Mouse (Mus musculus): ENCODE data around the gene Msi2. TPM values are rescaled to one million over a fixed set of nuclear protein-coding genes. Genes with fewer than 3 reads are reported as not detected.

Msi2 gene
- polyA plus RNA-seq, 1 experiment from 2014 or later, result 13.1 TPM

DNA sequence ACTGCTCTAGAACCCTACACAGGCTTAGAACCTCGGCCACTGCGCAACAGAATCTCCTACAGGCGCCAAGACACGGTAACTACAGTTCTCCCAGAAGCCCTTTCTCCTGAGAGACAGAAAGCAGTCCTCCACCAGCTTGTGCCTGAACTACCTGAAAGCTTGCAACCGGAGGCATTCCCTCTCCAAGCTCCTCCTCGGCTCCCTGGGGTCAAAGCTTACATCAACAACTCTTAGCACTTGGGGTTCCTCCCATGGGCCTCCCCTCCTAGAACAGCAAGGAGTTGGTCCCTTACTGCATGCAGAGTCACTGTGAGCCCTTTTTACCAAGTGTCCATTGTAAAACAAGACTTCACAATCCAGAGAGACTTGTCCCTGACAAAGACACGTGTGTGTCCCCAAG, 49.2 kb downstream of the Msi2 start:
- H3K9ac ChIP-seq, result no peak overlapping the region
- 89% methylated on average over 7 of the region's 7 CpGs for whole genome bisulfite sequencing

DNA sequence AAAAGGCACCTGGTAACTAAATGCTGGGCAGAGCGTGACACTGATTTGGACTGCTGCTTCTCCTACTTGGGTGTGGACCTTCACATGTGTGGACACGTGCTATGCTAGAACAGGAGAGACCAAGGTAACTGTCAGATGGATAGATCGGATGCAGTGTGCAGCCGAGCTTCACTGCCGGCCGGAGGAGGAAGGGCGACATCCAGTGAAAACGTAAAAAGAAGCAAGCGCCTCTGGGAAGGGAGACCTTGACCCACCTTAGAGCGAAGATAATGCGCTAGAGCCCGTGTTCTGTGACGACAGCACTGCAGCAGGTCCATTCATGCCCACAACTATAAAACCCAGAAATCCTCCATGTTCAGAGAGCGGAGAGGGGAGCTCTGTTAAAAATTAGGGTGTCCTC, 50.0 kb downstream of the Msi2 start:
- H3K9me3 ChIP-seq, result no peaks in the 10 kb centered on the region
- ATAC-seq (ENCODE audit: insufficient number of reproducible peaks, low FRiP score, low TSS enrichment, low read depth), result no peak
- H3K36me3 ChIP-seq, result peaks cover 41% of the 10 kb centered on the region
- no peaks in the 10 kb centered on the region for H3K4me1 ChIP-seq
- H3K27me3 ChIP-seq, result no peaks in the 10 kb centered on the region
- no peak overlapping the region for H3K9ac ChIP-seq
- 88% methylated on average over 14 of the region's 14 CpGs for WGBS
- H3K27ac ChIP-seq, result no peak overlapping the region
- no peak overlapping the region for H3K4me2 ChIP-seq
- no peak overlapping the region for H3K4me3 ChIP-seq

More for the DNA sequence above, 49.2 kb downstream of the Msi2 start:
- Histone ChIP-seq H3K27ac (no peak overlapping the region), H3K4me1 (no peaks in the 10 kb centered on the region), H3K36me3 (peaks cover 43% of the 10 kb centered on the region), H3K4me3 (no peak overlapping the region), H3K9me3 (no peaks in the 10 kb centered on the region), H3K27me3 (no peaks in the 10 kb centered on the region), H3K4me2 (no peak overlapping the region)
- no peak for ATAC-seq (ENCODE audit: insufficient number of reproducible peaks, low FRiP score, low TSS enrichment, low read depth)

DNA sequence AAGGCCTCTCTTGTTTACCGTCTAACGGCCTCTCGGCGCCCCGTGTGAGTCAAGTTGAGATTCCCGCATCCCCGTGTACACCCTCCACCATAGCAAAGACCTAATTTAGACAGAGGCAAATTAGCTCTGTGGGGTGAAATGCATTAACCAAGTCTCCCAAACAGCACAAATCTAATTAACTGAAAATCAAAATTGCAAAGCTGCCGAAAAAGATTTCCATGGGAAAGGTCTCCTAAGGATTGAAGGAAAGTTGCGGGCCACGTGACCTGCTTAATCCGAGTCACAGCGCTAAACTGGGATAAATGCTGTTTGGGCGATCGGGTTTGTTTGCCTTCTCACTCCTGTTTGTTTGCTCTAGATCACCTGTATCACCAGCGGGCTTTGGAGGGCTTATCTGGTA, 52.5 kb downstream of the Msi2 start:
- 83% methylated on average over 15 of the region's 15 CpGs for WGBS
- no peaks in the 10 kb centered on the region for H3K9me3 ChIP-seq
- H3K9ac ChIP-seq, result no peak overlapping the region
- H3K4me2 ChIP-seq, result no peak overlapping the region
- H3K36me3 ChIP-seq, result peaks cover 28% of the 10 kb centered on the region
- H3K4me3 ChIP-seq, result no peak overlapping the region
- no peak for ATAC-seq (ENCODE audit: insufficient number of reproducible peaks, low FRiP score, low TSS enrichment, low read depth)
- no peaks in the 10 kb centered on the region for H3K27me3 ChIP-seq
- peaks cover 20% of the 10 kb centered on the region for H3K4me1 ChIP-seq
- no peak overlapping the region for H3K27ac ChIP-seq

DNA sequence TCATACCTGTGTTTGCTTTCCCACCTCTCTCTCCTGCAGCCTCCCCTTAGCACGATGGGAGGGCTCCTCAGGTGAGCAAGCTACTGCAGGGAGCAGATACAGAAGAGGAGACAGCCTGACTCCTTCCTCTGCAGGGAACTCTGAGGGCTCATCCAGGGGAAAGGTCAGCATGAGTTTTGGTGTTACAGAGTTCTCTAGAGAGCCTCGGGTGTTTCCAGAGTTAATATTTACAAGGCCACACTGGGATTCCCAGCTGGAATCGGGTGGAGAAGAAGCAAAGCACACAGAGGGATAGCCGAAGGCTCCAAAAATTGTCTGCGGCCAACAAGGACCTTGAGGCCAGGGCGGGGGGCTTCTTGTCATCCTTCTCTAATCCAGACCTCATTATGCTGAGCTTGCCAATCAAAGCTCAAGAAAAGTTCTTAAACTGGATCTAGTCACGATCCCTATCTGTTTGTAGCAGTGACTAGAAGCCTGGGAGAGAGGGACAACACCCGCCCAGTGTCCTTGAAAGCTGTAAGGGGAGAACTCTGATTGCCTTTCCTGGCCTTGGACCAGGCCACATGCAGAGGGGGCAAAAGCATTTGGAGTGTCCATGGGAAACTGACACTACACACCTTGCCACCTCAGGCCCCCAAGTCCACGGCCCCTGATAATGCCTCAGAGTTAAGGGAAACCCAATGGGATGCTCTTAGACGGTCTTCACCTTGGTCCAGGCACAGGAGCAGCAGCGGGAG, 56.7 kb downstream of the Msi2 start:
- no peaks in the 10 kb centered on the region for H3K9me3 ChIP-seq
- no peak for ATAC-seq (ENCODE audit: insufficient number of reproducible peaks, low FRiP score, low TSS enrichment, low read depth)

DNA sequence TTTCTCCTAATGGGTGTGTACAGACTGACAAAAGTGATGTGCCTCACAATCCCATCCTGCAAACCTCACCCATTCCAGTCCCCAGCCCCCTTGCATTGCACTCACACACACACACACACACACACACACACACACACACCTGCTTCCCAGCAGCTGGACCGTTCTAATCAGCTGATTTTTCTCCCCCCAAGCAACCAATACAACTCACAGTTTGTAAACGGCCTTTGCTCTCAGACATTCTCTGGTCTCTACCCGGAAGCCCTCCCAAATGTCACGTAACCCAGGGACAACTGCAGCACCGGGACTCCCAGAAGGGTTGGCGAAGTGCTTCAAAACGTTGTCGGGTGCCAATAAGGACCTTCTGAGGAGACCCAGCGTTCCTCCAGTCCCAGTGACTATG, 57.9 kb downstream of the Msi2 start:
- Histone ChIP-seq H3K9ac (no peak overlapping the region), H3K27ac (0 out of 2 replicates have a peak overlapping the region, but pooled peaks have one; percentile 0), H3K9me3 (no peaks in the 10 kb centered on the region), H3K4me1 (peaks cover 27% of the 10 kb centered on the region), H3K4me3 (no peak overlapping the region), H3K27me3 (no peaks in the 10 kb centered on the region), H3K4me2 (no peak overlapping the region), H3K36me3 (peaks cover 16% of the 10 kb centered on the region)
- no peak for ATAC-seq (ENCODE audit: insufficient number of reproducible peaks, low FRiP score, low TSS enrichment, low read depth)
- 58% methylated on average over 9 of the region's 9 CpGs for WGBS

More for the DNA sequence above, 56.7 kb downstream of the Msi2 start:
- Histone ChIP-seq H3K4me2 (no peak overlapping the region), H3K36me3 (peaks cover 16% of the 10 kb centered on the region), H3K4me1 (peaks cover 27% of the 10 kb centered on the region), H3K27me3 (no peaks in the 10 kb centered on the region), H3K27ac (peak overlapping the region; percentile 33; the same call in 1 of the 2 replicates), H3K9ac (no peak overlapping the region), H3K4me3 (no peak overlapping the region)
- WGBS, result 67% methylated on average over 11 of the region's 11 CpGs

DNA sequence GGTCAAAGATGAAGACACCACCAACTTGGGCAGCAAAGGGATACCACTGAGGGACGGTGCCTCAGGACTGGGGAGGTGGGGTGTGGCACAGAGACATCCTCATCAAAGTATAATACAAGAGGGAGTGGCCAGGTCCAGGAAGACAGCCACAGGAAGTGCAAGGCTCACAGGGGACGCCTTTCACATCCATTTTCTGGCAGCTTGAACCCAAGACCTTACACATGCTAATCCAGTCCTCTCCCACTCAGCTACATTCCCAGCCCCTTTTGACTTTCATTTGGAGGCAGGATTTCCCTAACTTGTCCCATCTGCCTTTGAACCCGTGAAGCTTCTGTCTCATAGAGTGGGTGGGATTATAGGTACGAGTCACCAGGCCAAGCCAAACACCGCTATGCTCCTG, 59.4 kb downstream of the Msi2 start:
- no peak overlapping the region for H3K9ac ChIP-seq
- no peaks in the 10 kb centered on the region for H3K27me3 ChIP-seq
- no peak overlapping the region for H3K4me3 ChIP-seq
- peaks cover 9% of the 10 kb centered on the region; the same call in 1 of the 2 replicates for H3K36me3 ChIP-seq
- no peaks in the 10 kb centered on the region for H3K9me3 ChIP-seq
- 90% methylated on average over 5 of the region's 5 CpGs for WGBS
- H3K4me2 ChIP-seq, result no peak overlapping the region
- no peak for ATAC-seq (ENCODE audit: insufficient number of reproducible peaks, low FRiP score, low TSS enrichment, low read depth)
- H3K4me1 ChIP-seq, result peaks cover 28% of the 10 kb centered on the region
- no peak overlapping the region for H3K27ac ChIP-seq

DNA sequence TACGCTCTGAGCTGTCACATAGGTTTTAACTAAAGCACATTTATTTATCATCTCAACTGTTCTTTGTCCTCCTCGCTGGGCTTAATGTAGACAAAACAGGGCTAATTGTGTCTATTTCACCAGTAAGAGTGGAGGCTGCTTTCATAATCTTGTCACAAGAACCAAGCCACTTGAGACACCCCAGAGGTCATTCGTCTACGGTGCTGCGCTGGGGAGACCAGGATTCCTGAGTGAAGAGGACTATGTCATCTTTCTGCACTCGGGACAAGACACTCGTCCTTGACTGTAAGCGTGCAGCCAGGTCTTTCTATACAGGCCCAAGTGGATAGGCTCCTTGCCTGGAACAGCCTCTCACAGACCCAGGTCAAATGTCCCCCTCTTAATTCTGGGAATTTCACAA, 62.5 kb downstream of the Msi2 start:
- Histone ChIP-seq H3K4me3 (no peak overlapping the region), H3K27ac (peak overlapping the region; percentile 65), H3K36me3 (peaks cover 5% of the 10 kb centered on the region; the same call in 1 of the 2 replicates), H3K9me3 (no peaks in the 10 kb centered on the region), H3K4me2 (no peak overlapping the region), H3K4me1 (peaks cover 11% of the 10 kb centered on the region), H3K27me3 (no peaks in the 10 kb centered on the region), H3K9ac (no peak overlapping the region)
- 83% methylated on average over 8 of the region's 8 CpGs for WGBS
- ATAC-seq (ENCODE audit: insufficient number of reproducible peaks, low FRiP score, low TSS enrichment, low read depth), result no peak

DNA sequence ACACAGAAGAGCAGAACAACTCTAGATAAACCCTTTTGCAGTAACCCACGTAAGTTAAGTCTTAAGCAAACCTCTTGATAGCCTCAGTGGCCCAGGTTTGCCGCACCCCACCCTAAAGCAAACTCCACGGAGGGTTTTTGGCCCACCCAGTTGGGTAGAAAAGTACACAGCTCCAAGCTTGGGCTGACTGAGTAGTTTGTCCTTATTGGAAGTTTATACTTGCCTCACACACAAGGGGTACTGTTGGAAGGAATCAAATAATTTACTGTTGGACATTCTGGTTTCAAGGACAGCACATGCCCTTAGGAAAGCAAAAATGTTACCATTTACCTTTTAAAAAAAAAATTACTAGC, 63.1 kb downstream of the Msi2 start:
- peak; percentile 57; the same call in 1 of the 2 replicates for ATAC-seq (ENCODE audit: insufficient number of reproducible peaks, low FRiP score, low TSS enrichment, low read depth)
- 72% methylated on average over 3 of the region's 3 CpGs for WGBS

DNA sequence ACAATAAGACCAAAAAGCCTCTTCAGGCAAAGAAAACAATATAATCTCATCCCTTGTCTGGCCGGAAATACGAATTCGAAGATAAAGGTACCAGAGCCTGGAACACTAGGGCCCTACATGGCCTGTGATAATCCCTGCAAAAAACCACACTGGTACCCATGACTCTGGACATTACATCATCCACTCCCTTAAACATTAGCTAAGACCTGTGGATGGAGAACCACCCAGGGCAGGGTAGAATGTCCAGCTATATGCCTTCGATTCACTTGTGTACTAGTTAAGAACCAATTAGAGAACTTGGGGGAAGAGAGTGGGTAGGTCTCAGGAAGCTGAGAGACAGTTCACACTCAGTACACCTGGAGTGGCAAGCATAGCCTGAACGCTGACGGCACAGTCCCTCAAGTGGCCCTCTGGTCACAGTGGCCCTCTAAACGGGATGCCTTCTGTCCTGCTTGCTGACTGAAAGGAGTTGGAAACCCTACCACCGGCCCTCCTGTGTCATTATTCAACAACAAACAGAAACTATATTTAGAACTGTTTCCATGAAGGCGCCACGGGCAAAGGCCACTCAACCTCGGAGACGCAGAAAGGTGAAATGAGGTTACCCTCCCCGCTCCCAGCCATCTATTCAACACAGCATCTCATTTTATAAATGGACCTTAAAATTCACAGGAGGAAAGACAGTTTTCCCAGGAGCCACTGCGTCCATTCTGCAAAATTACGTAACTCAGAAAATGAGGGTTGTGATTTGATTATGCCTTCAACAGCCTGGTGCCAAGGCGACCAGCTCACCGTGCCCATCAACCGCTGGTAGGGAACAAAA, 63.7 kb downstream of the Msi2 start:
- Histone ChIP-seq H3K27me3 (no peaks in the 10 kb centered on the region), H3K27ac (peak overlapping the region; percentile 8; the same call in 1 of the 2 replicates)

More for the DNA sequence above, 63.1 kb downstream of the Msi2 start:
- Histone ChIP-seq H3K9ac (no peak overlapping the region), H3K27ac (peak overlapping the region; percentile 8; the same call in 1 of the 2 replicates), H3K4me3 (no peak overlapping the region), H3K4me2 (no peak overlapping the region), H3K9me3 (no peaks in the 10 kb centered on the region), H3K36me3 (peaks cover 5% of the 10 kb centered on the region; the same call in 1 of the 2 replicates), H3K27me3 (no peaks in the 10 kb centered on the region), H3K4me1 (peaks cover 10% of the 10 kb centered on the region)

DNA sequence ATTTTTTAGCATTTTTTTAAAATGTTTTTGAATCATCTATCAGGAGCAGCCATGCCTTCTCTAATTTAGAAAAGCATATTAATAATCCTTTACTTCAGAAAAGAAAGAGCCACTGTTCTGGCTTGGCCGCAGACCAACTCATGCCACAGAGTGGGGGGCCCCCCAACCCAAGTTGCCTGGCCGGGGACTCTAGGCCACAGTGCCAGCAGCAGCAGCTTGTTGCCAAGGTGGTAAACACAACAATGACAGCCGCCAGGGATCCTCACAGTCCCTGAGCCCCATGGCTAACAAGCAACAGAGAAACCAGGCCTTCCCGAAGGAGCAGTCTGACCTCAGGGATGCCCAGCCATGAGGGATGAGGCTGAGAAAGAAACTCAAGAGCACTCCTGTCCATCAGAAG, 68.0 kb downstream of the Msi2 start:
- peaks cover 42% of the 10 kb centered on the region for H3K4me1 ChIP-seq
- no peak overlapping the region for H3K4me3 ChIP-seq
- no peaks in the 10 kb centered on the region for H3K9me3 ChIP-seq
- H3K27ac ChIP-seq, result no peak overlapping the region; the same call in 1 of the 2 replicates
- no peak for ATAC-seq (ENCODE audit: insufficient number of reproducible peaks, low FRiP score, low TSS enrichment, low read depth)
- WGBS, result 51% methylated on average over 4 of the region's 4 CpGs
- H3K9ac ChIP-seq, result no peak overlapping the region
- no peaks in the 10 kb centered on the region for H3K27me3 ChIP-seq
- H3K36me3 ChIP-seq, result 0 out of 2 replicates have a peak, but pooled peaks cover 7% of the 10 kb centered on the region
- H3K4me2 ChIP-seq, result no peak overlapping the region

More for the DNA sequence above, 63.7 kb downstream of the Msi2 start:
- H3K4me2 ChIP-seq, result no peak overlapping the region
- no peak overlapping the region for H3K9ac ChIP-seq
- H3K4me1 ChIP-seq, result peaks cover 12% of the 10 kb centered on the region
- peaks cover 5% of the 10 kb centered on the region; the same call in 1 of the 2 replicates for H3K36me3 ChIP-seq
- H3K9me3 ChIP-seq, result no peaks in the 10 kb centered on the region
- H3K4me3 ChIP-seq, result no peak overlapping the region
- 80% methylated on average over 18 of the region's 18 CpGs for WGBS
- no peak for ATAC-seq (ENCODE audit: insufficient number of reproducible peaks, low FRiP score, low TSS enrichment, low read depth)

DNA sequence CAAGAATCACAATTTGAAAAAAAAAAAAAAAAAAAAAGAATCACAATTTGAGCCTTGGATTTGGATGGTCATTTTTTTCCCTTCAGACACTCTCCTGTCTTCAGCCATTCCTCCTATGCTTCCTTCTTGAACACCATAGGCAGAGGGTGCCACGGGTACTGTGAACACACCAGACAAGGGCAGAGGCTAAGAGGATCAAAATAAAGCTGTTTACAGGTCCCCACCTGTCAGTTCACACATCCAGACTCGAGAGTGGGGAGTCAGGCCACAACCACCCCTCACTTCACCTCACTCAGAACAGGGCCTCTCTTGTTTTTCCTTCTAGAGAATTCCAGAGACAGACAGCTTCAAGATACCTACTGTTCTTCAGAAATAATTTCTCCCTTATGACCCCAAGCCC, 69.3 kb downstream of the Msi2 start:
- 55% methylated on average over 2 of the region's 2 CpGs for WGBS
- no peak for ATAC-seq (ENCODE audit: insufficient number of reproducible peaks, low FRiP score, low TSS enrichment, low read depth)
- no peak overlapping the region for H3K4me2 ChIP-seq
- no peaks in the 10 kb centered on the region for H3K27me3 ChIP-seq
- H3K4me1 ChIP-seq, result peaks cover 43% of the 10 kb centered on the region
- H3K36me3 ChIP-seq, result 0 out of 2 replicates have a peak, but pooled peaks cover 7% of the 10 kb centered on the region
- no peak overlapping the region for H3K27ac ChIP-seq
- H3K9me3 ChIP-seq, result no peaks in the 10 kb centered on the region
- no peak overlapping the region for H3K9ac ChIP-seq
- no peak overlapping the region for H3K4me3 ChIP-seq

DNA sequence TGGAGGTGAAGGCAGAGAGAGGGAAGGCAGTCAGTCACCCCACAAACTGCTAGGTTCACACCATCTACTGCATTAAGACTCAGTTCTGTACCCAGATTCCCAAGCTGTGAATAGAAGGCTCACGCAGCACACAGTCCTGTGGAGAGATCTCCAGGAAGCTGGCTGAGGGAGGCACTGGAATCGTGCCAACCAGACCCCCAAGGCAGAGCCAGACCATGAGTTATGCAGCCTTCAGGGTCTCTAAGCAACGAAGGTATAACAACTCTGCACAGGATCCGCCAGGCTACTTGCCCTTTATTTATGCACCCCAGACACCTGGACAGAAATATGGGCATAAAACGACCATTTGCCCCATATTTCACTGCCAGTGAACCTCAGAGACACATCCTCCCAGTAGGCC, 69.9 kb downstream of the Msi2 start:
- 0 out of 2 replicates have a peak, but pooled peaks cover 7% of the 10 kb centered on the region for H3K36me3 ChIP-seq
- H3K9ac ChIP-seq, result no peak overlapping the region
- ATAC-seq (ENCODE audit: insufficient number of reproducible peaks, low FRiP score, low TSS enrichment, low read depth), result no peak
- no peak overlapping the region for H3K4me2 ChIP-seq
- WGBS, result 22% methylated on average over 5 of the region's 5 CpGs
- no peaks in the 10 kb centered on the region for H3K27me3 ChIP-seq
- no peaks in the 10 kb centered on the region for H3K9me3 ChIP-seq
- peak overlapping the region; percentile 17; the same call in 1 of the 2 replicates for H3K27ac ChIP-seq
- H3K4me3 ChIP-seq, result no peak overlapping the region
- H3K4me1 ChIP-seq, result peaks cover 40% of the 10 kb centered on the region
